Mouse (Mus musculus) kidney, embryonic 15.5 days (tissue): ENCODE data around the gene Nup35. TPM values are rescaled to one million over a fixed set of nuclear protein-coding genes. Genes with fewer than 3 reads are reported as not detected.

Experiments used
- ATAC-seq: fragments of 200-750 bp; cut with Nextera tagmentation; replicated peaks from 2 replicates; pipeline ENCODE4 v1.8.0; 2017; ENCODE audit warnings: moderate TSS enrichment; ENCODE audit not compliant: low FRiP score
- H3K27ac ChIP-seq: fragments of 300-500 bp; sonication (generic); 2 replicates; pipeline ENCODE4 v1.5.1; 2015; ENCODE audit warnings: mild to moderate bottlenecking, inconsistent platforms
- H3K27me3 ChIP-seq: fragments of 300-500 bp; sonication (generic); 2 replicates; pipeline ENCODE4 v1.6.1; 2015; ENCODE audit warnings: inconsistent platforms
- H3K36me3 ChIP-seq: fragments of 300-500 bp; sonication (generic); 2 replicates; pipeline ENCODE4 v1.6.1; 2015; ENCODE audit warnings: inconsistent platforms
- H3K4me1 ChIP-seq: fragments of 300-500 bp; sonication (generic); 2 replicates; pipeline ENCODE4 v1.6.1; 2015; ENCODE audit warnings: inconsistent platforms
- H3K4me2 ChIP-seq: fragments of 300-500 bp; sonication (generic); 2 replicates; pipeline ENCODE4 v1.6.1; 2015; ENCODE audit warnings: moderate library complexity, mild to moderate bottlenecking, inconsistent platforms
- H3K4me3 ChIP-seq: fragments of 300-500 bp; sonication (generic); replicated peaks from 2 replicates; pipeline ENCODE4 v1.5.1; 2015; ENCODE audit warnings: mild to moderate bottlenecking, inconsistent platforms
- H3K9ac ChIP-seq: fragments of 300-500 bp; sonication (generic); 2 replicates; pipeline ENCODE4 v1.6.1; 2015; ENCODE audit warnings: mild to moderate bottlenecking, inconsistent platforms
- H3K9me3 ChIP-seq: fragments of 300-500 bp; sonication (generic); replicated peaks from 2 replicates; pipeline ENCODE4 v1.6.1; 2016; ENCODE audit warnings: inconsistent platforms
- WGBS: fragments of 180-500 bp; shearing (Covaris S2); methylation state at CpG from one replicate; pipeline ENCODE4 v1.1.7; 2015; ENCODE audit warnings: mixed read lengths; 5-methylcytosine and 5-hydroxymethylcytosine counted together
- microRNA counts: library from miRNA; unstranded; fragments of <30 nt; microRNA quantifications from one replicate; lab custom pipeline; 2016
- microRNA-seq: library from miRNA; unstranded; fragments of <30 nt; microRNA quantifications from one replicate; pipeline ENCODE4, GENCODE M21; 2016
- polyA plus RNA-seq: library from polyadenylated mRNA; unstranded; fragments of >200 nt; fragmentation: Nextera tagmentation; extraction: Ambion mirVana; gene quantifications from 2 replicates; pipeline ENCODE4 v1.2.1, GENCODE M21; 2015

Nup35 gene
- polyA plus RNA-seq, 1 experiment from 2014 or later: 50.6 TPM

GRCm38 (mm10) chr2:80661414-80661813 lies 44.4 kb downstream of the Nup35 start:
- Histone ChIP-seq H3K9ac (no peak overlapping the region), H3K4me2 (no peak overlapping the region), H3K27me3 (no peaks in the 10 kb centered on the region), H3K36me3 (peaks cover 36% of the 10 kb centered on the region), H3K4me1 (no peaks in the 10 kb centered on the region), H3K27ac (no peak overlapping the region), H3K4me3 (no peak overlapping the region), H3K9me3 (no peaks in the 10 kb centered on the region)
- ATAC-seq: no peak

GRCm38 (mm10) chr2:80662682-80663081 lies 45.6 kb downstream of the Nup35 start:
- Histone ChIP-seq H3K4me3 (no peak overlapping the region), H3K36me3 (peaks cover 31% of the 10 kb centered on the region), H3K27me3 (no peaks in the 10 kb centered on the region), H3K27ac (no peak overlapping the region), H3K4me1 (no peaks in the 10 kb centered on the region), H3K4me2 (no peak overlapping the region), H3K9me3 (no peaks in the 10 kb centered on the region), H3K9ac (no peak overlapping the region)
- 94% methylated on average over 2 of the region's 2 CpGs for WGBS
- no peak for ATAC-seq

- Histone ChIP-seq H3K4me2 (no peak overlapping the region), H3K36me3 (peaks cover 22% of the 10 kb centered on the region), H3K27ac (no peak overlapping the region), H3K9ac (no peak overlapping the region), H3K27me3 (no peaks in the 10 kb centered on the region), H3K9me3 (no peaks in the 10 kb centered on the region), H3K4me3 (no peak overlapping the region), H3K4me1 (no peaks in the 10 kb centered on the region)
- 91% methylated on average over 5 of the region's 5 CpGs for WGBS
- no peak for ATAC-seq
Observed at GRCm38 (mm10) chr2:80667396-80667964, 50.4 kb downstream of the Nup35 start.

- ATAC-seq: no peak
- WGBS: 76% methylated on average over 11 of the region's 11 CpGs
Observed at GRCm38 (mm10) chr2:80669868-80670666, 53.0 kb downstream of the Nup35 start.

GRCm38 (mm10) chr2:80678803-80679202 lies 61.8 kb downstream of the Nup35 start:
- no peak for ATAC-seq
- no peak overlapping the region for H3K4me2 ChIP-seq
- no peaks in the 10 kb centered on the region for H3K36me3 ChIP-seq
- H3K4me1 ChIP-seq: no peaks in the 10 kb centered on the region
- WGBS: 90% methylated on average over 8 of the region's 8 CpGs
- H3K27ac ChIP-seq: no peak overlapping the region
- no peak overlapping the region for H3K9ac ChIP-seq
- H3K4me3 ChIP-seq: no peak overlapping the region
- H3K9me3 ChIP-seq: no peaks in the 10 kb centered on the region
- H3K27me3 ChIP-seq: no peaks in the 10 kb centered on the region

More at GRCm38 (mm10) chr2:80669868-80670666, 53.0 kb downstream of the Nup35 start:
- no peak overlapping the region for H3K4me3 ChIP-seq
- no peaks in the 10 kb centered on the region for H3K27me3 ChIP-seq
- H3K36me3 ChIP-seq: peaks cover 16% of the 10 kb centered on the region
- H3K4me2 ChIP-seq: no peak overlapping the region
- no peaks in the 10 kb centered on the region for H3K4me1 ChIP-seq
- H3K27ac ChIP-seq: no peak overlapping the region
- H3K9me3 ChIP-seq: no peaks in the 10 kb centered on the region
- H3K9ac ChIP-seq: no peak overlapping the region

GRCm38 (mm10) chr2:80683727-80684239 lies 66.7 kb downstream of the Nup35 start:
- no peaks in the 10 kb centered on the region for H3K27me3 ChIP-seq
- H3K9me3 ChIP-seq: no peaks in the 10 kb centered on the region
- WGBS: 79% methylated on average over 6 of the region's 6 CpGs
- no peaks in the 10 kb centered on the region for H3K36me3 ChIP-seq
- no peak overlapping the region for H3K27ac ChIP-seq
- ATAC-seq: no peak
- no peak overlapping the region for H3K4me2 ChIP-seq
- H3K4me1 ChIP-seq: no peaks in the 10 kb centered on the region
- H3K4me3 ChIP-seq: no peak overlapping the region
- no peak overlapping the region for H3K9ac ChIP-seq

GRCm38 (mm10) chr2:80684396-80685071 lies 67.5 kb downstream of the Nup35 start:
- H3K27me3 ChIP-seq: no peaks in the 10 kb centered on the region
- WGBS: 85% methylated on average over 6 of the region's 6 CpGs
- H3K9me3 ChIP-seq: no peaks in the 10 kb centered on the region
- H3K27ac ChIP-seq: no peak overlapping the region
- H3K4me2 ChIP-seq: no peak overlapping the region
- H3K4me3 ChIP-seq: no peak overlapping the region
- ATAC-seq: no peak
- H3K9ac ChIP-seq: no peak overlapping the region
- H3K36me3 ChIP-seq: no peaks in the 10 kb centered on the region
- H3K4me1 ChIP-seq: no peaks in the 10 kb centered on the region

GRCm38 (mm10) chr2:80688261-80688660 lies 71.2 kb downstream of the Nup35 start:
- no peaks in the 10 kb centered on the region for H3K36me3 ChIP-seq
- ATAC-seq: no peak
- H3K4me1 ChIP-seq: no peaks in the 10 kb centered on the region
- H3K4me2 ChIP-seq: no peak overlapping the region
- no peaks in the 10 kb centered on the region for H3K27me3 ChIP-seq
- WGBS: 40% methylated on average over 4 of the region's 4 CpGs
- H3K9me3 ChIP-seq: no peaks in the 10 kb centered on the region
- H3K9ac ChIP-seq: no peak overlapping the region
- H3K4me3 ChIP-seq: no peak overlapping the region
- H3K27ac ChIP-seq: no peak overlapping the region

GRCm38 (mm10) chr2:80707429-80707828 lies 90.4 kb downstream of the Nup35 start:
- 68% methylated on average over 1 of the region's 1 CpGs for WGBS

More at GRCm38 (mm10) chr2:80707429-80707828, 90.4 kb downstream of the Nup35 start:
- Histone ChIP-seq H3K9ac (no peak overlapping the region), H3K4me3 (no peak overlapping the region), H3K4me1 (no peaks in the 10 kb centered on the region), H3K27ac (no peak overlapping the region), H3K4me2 (no peak overlapping the region), H3K9me3 (no peaks in the 10 kb centered on the region), H3K36me3 (no peaks in the 10 kb centered on the region), H3K27me3 (no peaks in the 10 kb centered on the region)
- no peak for ATAC-seq

MicroRNA genes within 50 kb of the gene (microRNA counts, 519-probe panel; counts per million panel counts)
- 2,734 counts per million, percentile 65 among the panel's probes with 10 or more counts for microRNA mmu-miR-684 (lab: Ali Mortazavi, UCI)

Small RNA genes lying within 50 kb of the gene (microRNA-seq; reads per million reads assigned to microRNA genes)
- not detected for gene Mir684-1

Other genes with a start within 250 kb of the Nup35 start
- 24.6 and 26.1 TPM in 2 replicates for gene Frzb, start 169.6 kb upstream of the Nup35 start, polyA plus RNA-seq
- gene Nckap1, start 35.9 kb upstream of the Nup35 start, polyA plus RNA-seq: 74.4 and 75.9 TPM in 2 replicates
- 14.7 and 18.6 TPM in 2 replicates for gene Dusp19, start 191 bp upstream of the Nup35 start, polyA plus RNA-seq